Mouse (Mus musculus): ENCODE measurements around the gene A630095N17Rik.

The A630095N17Rik gene

DNA sequence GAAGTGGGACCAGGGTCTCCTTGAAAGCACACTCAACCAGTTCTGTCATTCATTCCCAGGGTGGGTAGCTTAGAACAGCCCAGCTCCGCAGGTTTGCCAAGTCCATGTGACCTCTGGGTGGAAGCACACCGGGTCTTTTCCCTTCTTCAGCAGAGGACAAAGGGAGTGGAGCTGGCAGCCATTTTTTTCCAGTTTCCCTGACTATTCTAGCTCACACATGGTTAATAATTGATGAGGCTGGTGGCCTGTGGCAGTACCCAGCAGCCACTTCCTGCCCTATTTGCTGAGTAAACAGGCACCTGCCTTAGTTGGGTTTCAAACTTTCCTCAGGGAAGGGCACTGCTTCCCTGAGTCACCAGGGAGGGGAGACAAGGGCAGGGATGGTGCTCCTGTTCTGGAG lies 17.5 kb downstream of the A630095N17Rik start:
- no peak for DNase-seq (ENCODE audit: low spot score in 2 of 2)

DNA sequence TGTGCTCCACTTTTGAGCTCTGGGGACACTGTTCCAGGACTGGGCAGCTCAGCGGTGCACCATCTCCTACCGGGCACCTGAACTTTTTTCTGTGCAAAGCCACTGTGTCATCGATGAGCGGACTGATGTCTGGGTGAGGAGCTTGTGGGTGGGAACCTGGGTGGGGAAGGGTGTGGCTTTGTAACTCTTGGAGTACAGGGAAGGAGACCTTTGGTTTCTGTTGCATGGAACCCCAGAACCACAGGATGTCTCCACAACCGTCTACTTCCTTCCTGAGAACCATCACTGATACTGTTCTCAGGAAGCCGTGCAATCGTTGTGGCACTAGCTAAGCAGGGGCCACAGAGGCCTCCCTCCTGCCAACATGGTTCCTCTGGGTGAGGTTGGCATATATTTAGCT lies 18.8 kb downstream of the A630095N17Rik start:
- no peak for DNase-seq (ENCODE audit: low spot score in 2 of 2)

DNA sequence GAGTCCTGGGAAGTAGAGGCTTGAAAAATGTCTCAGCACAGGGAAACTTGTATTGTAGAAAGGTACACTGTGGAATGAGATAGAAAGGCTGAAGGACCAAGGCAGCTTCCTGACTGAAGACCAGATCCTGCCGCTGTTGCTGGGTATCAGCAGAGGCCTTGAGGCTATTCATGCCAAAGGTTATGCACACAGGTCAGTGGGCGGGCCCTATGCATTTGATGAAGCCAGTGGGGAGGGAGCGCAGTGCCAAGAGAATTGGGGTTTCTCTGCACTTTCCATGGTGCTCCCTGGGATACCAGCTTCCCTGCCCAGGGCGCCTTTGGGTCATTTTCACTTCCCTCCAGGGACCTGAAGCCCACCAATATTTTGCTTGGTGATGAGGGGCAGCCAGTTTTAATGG lies 19.4 kb downstream of the A630095N17Rik start:
- DNase-seq (ENCODE audit: low spot score in 2 of 2): no peak

DNA sequence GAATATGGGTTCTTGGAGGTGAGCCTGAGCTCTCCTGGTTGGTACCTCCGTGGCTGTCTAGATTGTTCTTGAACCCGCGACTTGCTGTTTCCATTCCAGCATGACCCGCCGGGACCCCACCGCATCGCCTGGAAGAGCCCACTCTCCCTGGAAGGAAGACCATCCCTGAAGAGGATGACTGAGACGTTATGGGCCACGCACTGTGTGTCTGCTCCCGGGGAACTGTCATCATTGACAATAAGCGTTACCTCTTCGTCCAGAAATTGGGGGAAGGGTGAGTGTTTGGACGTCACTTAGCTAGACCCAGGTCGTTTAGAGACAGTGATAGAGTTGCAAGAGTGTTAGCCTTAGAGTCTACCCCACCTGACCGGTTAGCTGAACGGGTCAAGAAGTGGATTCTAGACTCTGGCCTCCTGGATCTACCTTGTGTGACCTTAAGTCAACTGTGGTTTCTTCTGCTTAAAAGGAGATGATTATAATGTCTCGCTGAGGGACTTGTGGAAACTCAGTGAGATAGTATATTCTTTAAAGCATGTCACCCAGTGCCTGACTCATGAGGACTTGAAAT lies 20.7 kb downstream of the A630095N17Rik start:
- DNase-seq (ENCODE audit: low spot score in 2 of 2): no peak

DNA sequence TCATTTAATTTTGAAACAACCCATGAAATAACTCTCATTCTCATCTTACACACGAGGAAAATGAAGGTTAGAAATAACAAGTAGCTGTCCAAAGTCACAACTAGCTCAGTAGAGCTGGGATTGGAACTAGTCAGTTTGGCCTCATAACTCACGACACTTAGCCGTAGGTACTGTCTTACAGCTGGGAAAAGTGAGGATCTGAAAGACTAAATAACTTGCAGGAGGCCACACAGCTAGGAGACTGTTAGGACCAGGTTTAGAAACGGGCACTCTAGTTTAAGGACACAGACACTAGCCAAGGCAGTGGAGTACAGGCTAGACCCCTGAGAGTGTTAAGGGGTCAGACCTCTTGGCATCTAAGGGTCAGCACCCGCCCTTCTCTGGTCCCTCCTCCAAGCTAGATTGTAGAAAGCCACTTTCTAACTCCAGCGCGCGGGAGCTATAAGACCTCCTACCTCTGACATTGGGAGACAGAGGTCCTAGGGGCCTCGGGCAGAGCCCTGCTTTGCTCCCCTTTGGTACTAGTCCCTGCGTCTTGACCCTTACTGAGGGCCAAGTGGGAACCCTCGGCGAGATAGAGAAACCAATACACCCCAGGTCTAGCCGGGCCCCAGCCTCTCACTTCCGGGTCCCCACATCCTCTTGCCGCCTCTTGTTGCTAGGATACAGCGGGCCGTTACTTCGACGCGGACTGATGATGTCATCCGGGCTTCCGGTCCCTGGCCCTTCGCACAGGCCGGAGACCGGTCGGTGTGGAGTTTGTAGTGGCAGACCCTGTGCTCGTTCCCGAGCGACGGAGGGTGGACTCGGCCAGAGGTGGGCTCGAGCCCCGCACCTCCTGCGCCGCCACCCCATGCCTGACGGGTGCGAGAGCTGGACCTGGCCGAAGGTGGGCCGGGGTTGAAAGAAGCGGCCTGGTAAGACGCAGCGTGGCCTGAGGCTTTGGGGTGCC lies 21.5 kb downstream of the A630095N17Rik start, which contains the start of the genes Glb1l and Stk16:
Gene Glb1l, minus strand, starts transcription at position 678 of the 952 bp plus-strand sequence.
Gene Stk16, plus strand, starts transcription at position 703 of the 952 bp plus-strand sequence.
- peak; percentile 95 to 96 for DNase-seq (ENCODE audit: low spot score in 2 of 2)

DNA sequence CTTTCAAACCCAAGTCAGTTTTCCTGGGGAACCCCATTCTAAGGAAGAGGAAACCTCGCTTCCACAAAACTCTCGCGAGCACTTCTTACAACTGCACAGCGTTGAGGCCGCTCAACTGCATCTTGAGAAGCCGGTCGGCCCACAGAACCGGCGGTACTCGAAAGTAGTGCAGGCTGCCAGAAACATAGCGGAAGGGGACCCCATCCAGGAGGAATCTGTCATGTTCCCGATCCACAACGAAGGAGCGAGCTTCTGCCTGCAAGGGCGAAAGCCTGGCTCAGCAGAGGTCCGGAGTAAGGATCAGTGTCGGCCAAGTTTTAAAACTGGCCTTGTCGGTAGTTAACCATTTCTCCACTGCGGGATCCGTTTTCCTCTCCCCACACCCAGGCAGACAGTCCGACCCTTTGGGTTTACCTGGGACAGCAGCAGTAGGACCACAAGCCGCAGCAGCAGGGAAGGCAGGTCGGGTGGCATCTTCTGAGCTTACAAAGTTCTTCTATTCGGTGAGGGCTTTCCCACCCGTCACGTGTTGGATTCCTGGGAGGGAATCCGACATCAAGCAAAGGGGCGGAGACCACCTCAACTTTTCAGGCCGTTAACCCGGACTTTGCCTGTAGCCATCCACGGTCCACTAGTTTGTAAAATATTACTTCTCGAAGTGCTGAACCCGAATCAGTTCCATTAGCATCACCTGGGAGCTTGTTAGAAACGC lies 22.8 kb downstream of the A630095N17Rik start:
- peak in 1 of 2 experiments; percentile 21 for DNase-seq (ENCODE audit: low spot score in 2 of 2)

DNA sequence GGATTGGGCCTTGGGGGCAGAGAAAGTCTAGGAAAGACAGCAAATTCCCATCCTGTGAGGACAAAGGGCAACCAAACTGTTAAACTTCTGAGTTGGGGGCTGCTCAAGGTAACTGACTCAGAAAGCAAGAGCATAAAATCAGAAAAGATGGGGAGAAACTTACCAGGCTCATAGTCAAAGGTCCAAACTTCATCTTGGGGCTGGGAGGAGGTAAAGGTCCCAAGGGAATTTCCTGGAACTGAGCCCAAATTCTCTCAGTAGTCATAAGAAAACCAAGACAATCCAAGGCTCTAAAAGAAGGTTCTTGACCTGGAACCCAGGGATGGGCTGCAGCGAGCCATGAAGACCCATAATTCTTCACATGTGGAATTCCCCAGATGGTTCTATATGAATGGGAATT lies 30.7 kb downstream of the A630095N17Rik start:
- no peak for DNase-seq (ENCODE audit: low spot score in 2 of 2)

DNA sequence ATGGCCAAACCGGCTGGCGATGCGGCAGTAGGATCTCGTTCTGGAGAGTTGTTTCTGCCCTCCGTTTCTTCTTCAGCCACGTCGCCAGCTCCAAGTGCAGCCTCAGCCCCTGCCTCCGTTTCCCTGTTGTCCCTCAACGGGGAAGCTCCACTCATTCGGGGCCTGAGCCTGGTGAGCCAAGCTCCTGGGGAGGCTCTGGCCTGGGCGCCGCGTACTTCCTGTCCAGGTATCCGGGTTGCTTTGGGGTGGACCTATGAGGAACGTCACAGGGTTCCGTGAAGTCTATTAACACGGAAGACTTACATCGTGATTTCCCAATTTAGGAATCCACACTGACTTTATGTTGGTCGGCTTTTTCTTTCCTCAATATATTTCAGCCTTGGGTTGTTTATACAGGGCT lies 39.5 kb downstream of the A630095N17Rik start:
- DNase-seq (ENCODE audit: low spot score in 2 of 2): peak; percentile 19 to 36

DNA sequence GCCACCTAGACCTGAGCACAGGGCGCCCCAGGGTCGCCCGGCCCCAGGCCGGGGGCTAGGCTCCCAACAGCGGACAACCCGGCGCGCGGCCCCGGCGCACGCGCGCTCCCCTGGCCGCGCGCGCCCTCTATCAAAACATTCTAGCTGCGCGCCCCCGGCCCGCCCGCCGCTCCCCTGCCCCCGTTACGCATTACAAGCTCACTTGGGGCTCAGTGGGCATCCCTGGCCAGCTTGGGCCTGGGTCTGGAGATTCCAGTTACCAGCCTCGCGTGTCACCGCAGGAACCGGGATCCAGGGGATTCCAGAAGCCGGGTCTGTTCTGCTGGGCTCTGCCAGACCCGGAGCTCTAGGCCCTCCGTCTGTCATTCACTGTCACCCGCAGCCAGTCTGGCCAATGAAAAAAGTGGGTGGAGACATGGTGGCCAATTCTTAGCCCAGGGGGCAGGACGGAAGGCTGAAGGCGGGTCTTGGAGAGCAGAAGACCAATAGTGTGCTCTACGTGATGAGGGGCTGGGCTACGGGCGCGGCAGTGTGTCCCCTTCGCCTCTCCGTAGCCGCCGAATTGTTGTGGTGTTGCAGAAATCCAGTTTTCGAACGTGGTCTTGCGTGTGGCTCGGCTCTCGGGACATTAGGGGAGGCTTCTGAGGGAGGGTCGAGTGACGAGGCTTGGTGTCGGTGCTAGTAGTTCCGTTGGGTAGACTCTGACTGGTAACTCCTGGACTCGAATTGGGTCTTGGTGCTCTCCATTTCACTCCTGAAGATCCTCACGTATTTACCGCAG lies 40.1 kb downstream of the A630095N17Rik start, which contains the start of the genes Ankzf1 and Atg9a:
Gene Ankzf1, plus strand, starts transcription at position 530 of the 781 bp plus-strand sequence.
Gene Atg9a, minus strand, starts transcription at position 575 of the 781 bp plus-strand sequence.
- peak; percentile 93 to 95 for DNase-seq (ENCODE audit: low spot score in 2 of 2)

DNA sequence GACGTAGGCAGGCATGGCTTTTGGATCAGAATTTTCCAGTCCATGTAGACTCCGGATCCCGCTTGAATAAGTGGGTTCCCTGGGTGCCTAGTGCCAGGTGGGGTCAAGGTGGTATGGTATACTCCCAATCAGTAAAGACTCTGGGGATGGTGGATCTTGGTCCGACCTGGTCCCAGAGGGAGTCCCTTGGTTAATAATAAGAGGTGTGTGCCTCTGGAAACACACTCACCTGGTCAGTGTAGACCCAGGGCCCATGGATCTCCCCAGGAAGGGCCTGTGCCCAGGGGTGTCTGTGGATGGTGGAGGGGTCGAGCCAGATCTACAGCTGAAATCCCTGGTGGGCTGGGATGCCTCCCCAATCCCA lies 40.7 kb downstream of the A630095N17Rik start:
- no peak for DNase-seq (ENCODE audit: low spot score in 2 of 2)

DNA sequence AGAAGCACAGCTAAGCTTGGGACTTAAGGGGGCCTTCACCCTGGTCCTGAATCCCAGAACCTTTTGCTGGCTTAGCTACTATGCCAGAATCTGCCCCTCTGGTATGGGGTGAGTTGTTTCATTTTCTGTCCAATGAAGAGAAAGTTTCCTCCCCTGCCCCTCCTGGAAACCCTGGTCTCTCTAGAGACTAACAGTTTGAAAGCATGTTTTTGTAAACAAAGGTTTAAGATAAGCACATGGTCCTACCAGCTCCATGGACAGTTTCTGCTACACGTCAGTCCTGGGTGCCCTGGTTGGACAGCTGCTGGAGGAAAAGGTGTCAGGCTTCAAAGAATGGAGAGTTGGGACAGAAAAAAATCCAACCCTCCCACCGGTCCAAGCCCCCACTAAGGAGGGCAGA lies 41.3 kb downstream of the A630095N17Rik start:
- no peak for DNase-seq (ENCODE audit: low spot score in 2 of 2)

DNA sequence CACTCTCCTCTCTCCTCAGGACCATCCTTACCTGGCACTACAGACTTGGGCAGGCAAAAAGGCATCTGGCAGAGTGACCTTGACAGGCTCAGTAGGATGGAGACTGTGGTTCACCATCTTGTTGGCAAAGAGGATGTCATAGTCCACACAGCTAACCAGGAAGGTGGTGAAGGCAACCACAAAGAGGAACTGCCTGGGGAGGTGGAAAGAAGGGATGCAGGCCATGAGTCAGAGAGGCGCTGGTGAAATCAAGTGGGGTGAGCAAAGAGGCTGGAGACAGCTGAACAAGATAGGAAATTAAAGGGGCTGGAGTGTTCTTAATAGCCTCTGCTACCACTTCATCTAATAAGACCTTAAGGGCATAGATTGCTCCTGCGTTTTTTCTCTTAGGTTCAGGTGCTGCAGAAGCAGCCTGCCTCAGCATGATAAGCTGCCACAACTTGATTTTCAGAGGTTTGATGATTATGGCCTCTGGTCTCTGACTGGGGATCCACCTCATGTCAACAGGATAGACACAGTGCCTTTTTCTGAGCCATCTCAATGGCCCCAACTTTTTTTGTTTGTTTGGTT lies 43.9 kb downstream of the A630095N17Rik start:
- DNase-seq (ENCODE audit: low spot score in 2 of 2): no peak

DNA sequence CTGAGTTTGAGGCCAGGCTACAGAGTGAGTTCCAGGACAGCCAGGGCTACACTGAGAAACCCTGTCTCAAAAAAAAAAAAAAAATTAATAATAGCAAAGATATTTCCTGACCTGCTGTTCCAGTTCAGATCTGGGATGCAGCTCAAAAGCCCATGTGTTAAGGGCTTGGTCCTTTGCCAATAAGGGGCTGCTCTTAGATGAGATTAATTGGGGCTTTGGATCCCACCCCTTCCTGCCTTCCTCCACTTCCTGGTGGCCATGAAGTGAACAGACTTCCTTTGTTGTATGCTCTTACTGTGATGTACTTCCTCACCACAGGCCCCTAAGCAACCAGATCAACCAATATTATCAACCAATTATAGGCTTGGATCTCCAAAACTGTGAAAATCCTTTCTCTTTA lies 44.8 kb downstream of the A630095N17Rik start:
- no peak for DNase-seq (ENCODE audit: low spot score in 2 of 2)

DNA sequence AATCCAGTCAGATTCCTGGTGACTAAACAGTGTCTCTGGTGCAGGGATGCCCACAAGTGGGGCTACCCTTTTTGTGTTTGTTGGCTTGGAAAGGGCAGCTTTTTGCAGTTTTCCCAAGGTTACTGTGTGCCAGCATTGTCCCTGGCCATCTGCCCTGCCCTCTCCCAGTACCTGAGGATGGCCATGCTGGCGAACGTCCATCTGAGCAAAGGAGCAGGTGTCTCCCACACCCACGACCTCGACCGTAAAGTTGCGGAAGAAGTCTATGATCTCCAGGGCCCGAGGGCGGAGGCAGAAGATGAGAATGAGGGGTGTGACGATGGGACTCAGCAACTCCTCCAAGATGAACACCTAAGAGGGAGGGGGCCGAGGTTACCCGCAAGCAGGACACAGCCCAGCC lies 46.4 kb downstream of the A630095N17Rik start:
- DNase-seq (ENCODE audit: low spot score in 2 of 2): no peak

DNA sequence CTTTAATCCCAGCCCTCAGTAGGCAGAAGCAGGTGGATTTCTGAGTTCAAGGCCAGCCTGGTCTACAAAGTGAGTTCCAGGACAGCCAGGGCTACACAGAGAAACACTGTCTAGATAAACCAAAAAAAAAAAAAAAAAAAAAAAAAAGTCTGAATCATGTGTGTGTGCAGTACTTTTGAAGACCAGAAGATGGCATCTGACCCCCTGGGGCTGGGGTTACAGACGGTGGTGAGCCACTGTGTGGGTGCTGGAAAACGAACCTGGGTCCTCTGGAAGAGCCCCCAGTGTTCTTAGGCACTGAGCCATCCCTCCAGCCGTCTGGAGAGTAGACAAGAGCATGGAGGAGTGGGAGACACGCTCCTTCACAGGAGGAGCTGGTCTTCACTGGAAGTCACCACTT lies 49.7 kb downstream of the A630095N17Rik start:
- no peak for DNase-seq (ENCODE audit: low spot score in 2 of 2)

DNA sequence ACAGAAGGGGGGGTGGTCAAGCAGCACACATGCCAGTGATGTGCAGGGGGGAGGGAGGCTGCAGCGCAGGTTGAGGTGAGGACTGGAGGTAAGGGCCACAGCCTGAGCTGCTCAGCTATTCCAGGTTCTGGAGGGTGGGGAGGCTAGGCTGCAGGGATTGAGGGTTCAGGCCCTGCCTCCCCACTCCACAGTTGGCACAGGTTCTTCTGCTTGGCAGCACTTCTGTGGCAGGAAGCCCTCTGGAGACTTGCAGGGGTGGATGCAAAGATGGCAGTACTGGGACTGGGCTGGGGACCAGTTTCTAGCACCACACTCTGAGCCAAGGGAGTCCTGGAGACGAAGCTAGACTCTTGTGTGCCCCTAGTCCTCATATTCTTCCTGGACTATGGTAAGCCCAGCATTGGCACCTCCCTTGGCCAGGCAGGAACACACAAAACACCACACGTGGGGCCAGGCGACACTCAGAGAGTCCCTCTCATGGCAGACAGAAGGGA lies 50.5 kb downstream of the A630095N17Rik start:
- no peak for DNase-seq (ENCODE audit: low spot score in 2 of 2)

DNA sequence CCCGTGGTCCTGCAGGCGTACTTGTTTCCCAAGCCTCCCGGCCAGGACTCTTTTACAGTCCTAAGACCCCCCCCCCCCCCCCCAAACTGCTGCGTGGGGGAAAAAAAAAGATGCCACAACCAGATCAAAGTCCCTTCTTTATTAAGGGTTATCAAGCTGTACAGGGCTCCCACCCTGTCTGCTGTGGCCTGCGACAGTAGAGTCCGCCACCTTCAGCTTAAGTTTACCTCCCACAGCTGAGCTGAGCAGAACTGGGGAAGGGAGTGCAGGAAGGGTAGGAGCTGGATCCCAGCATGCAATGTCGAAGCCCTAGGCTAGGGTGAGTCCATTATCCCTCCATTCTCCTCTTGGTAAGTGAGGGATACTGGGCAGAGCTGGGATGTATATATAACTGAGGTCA lies 51.2 kb downstream of the A630095N17Rik start:
- DNase-seq (ENCODE audit: low spot score in 2 of 2): no peak

DNA sequence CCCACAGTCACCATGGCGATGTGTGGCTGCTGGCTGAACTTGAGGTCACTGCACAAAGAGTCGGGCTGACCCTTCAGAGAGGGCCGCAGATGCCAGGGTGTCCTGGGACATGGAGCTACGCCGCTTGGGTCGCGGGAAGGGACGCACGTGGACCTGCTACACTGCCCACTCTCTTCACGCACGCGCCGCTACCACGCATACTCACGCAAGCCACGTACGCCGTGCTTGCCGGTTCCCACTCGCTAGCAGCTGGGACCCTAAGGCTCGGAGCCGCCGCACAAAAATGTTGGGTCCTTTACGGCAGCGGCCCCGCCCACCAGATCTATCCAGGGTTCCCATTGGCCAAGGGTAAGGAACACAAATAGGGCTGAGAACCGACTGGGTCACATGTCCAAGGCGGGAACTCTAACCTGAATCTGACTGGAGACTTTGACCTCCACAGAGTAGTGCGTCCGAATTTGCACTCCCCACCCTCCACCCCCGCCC lies 51.8 kb downstream of the A630095N17Rik start, which contains the start of gene Abcb6:
Gene Abcb6, minus strand, starts transcription at position 288 of the 486 bp plus-strand sequence.
- peak; percentile 72 to 79 for DNase-seq (ENCODE audit: low spot score in 2 of 2)

DNA sequence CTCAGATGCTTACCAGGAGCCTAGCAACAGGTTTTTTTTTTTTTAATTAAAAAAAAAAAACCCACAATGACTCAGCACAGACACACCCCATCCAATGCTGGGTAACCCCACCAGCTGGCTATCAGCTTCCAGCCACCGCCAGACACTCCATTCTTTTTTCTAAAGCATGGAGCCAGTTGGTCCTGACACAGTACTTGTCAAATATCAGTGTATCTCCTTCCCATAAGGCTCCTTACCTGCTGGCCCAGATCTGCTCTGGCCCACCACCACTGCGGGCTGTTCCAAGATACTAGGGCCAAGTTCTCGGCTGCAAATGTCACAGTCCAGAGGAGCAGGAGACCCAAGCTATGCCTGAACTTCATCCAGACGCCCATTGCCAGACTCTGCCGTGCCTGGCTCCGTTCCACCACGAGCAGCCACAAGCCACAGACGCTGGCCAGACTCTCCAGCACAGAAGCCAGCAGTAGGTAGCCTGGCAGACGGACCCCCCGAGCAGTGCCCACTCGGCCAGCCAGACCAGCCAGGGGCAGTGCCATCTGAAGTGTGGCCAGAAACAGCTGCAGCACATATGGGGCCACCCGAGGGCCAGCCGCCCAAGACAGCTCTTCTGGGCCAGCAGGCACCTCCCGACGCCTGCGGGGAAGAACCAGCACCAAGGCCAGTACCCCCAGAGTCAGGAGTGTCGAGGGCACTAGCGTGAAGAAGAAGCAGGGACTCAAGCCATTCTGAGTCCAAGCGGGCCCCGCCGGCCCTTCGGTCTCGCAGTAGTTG lies 52.4 kb downstream of the A630095N17Rik start:
- DNase-seq (ENCODE audit: low spot score in 2 of 2): peak; percentile 3 to 7
